Mouse (Mus musculus): Measurements from ENCODE around the gene Ddx31. TPM values are rescaled to one million over a fixed set of nuclear protein-coding genes. Genes with fewer than 3 reads are reported as not detected.

Ddx31 gene
- polyA plus RNA-seq, 1 experiment = 3.4 TPM

- no peak overlapping the region for H3K27ac ChIP-seq (ENCODE audit: insufficient read depth, low read depth, low read length)
- H3K4me3 ChIP-seq (ENCODE audit: insufficient read depth, low read depth, low read length) = no peak overlapping the region
- TF ChIP-seq CTCF (conservative IDR thresholded peaks at IDR 0.05; ENCODE audit: insufficient read depth, insufficient read length, low read depth, low read length) (peak; percentile 43), POLR2A (IDR thresholded peaks at IDR 0.05; ENCODE audit: low read depth, low read length) (no peak)
- no peak for DNase-seq
- peaks cover 2% of the 10 kb centered on the region; the same call in 1 of the 2 replicates for H3K36me3 ChIP-seq (ENCODE audit: control insufficient read depth, insufficient read depth, low read length)
- no peaks in the 10 kb centered on the region for H3K4me1 ChIP-seq (ENCODE audit: control insufficient read depth, insufficient read depth, low read length)
- H3K27me3 ChIP-seq (replicated peaks; ENCODE audit: control insufficient read depth, insufficient read depth, low read length) = no peaks in the 10 kb centered on the region
These were observed 23.7 kb downstream of the Ddx31 start for GRCm38 (mm10) chr2:28863857-28864256.

GRCm38 (mm10) chr2:28867495-28867894 lies 27.3 kb downstream of the Ddx31 start:
- Histone ChIP-seq H3K4me3 (ENCODE audit: insufficient read depth, low read depth, low read length) (no peak overlapping the region), H3K4me1 (ENCODE audit: control insufficient read depth, insufficient read depth, low read length) (no peaks in the 10 kb centered on the region), H3K36me3 (ENCODE audit: control insufficient read depth, insufficient read depth, low read length) (peaks cover 2% of the 10 kb centered on the region; the same call in 1 of the 2 replicates), H3K27ac (ENCODE audit: insufficient read depth, low read depth, low read length) (no peak overlapping the region), H3K27me3 (replicated peaks; ENCODE audit: control insufficient read depth, insufficient read depth, low read length) (no peaks in the 10 kb centered on the region)
- 69% methylated on average over 7 of the region's 7 CpGs for WGBS
- DNase-seq = no peak
- TF ChIP-seq CTCF (conservative IDR thresholded peaks at IDR 0.05; ENCODE audit: insufficient read depth, insufficient read length, low read depth, low read length) = no peak
- no peak for TF ChIP-seq POLR2A (IDR thresholded peaks at IDR 0.05; ENCODE audit: low read depth, low read length)

GRCm38 (mm10) chr2:28875554-28875953 lies 35.3 kb downstream of the Ddx31 start:
- Histone ChIP-seq H3K4me1 (ENCODE audit: control insufficient read depth, insufficient read depth, low read length) (no peaks in the 10 kb centered on the region), H3K36me3 (ENCODE audit: control insufficient read depth, insufficient read depth, low read length) (peaks cover 1% of the 10 kb centered on the region), H3K4me3 (ENCODE audit: insufficient read depth, low read depth, low read length) (no peak overlapping the region), H3K27me3 (replicated peaks; ENCODE audit: control insufficient read depth, insufficient read depth, low read length) (no peaks in the 10 kb centered on the region), H3K27ac (ENCODE audit: insufficient read depth, low read depth, low read length) (no peak overlapping the region)
- no peak for DNase-seq
- TF ChIP-seq POLR2A (IDR thresholded peaks at IDR 0.05; ENCODE audit: low read depth, low read length) = no peak
- TF ChIP-seq CTCF (conservative IDR thresholded peaks at IDR 0.05; ENCODE audit: insufficient read depth, insufficient read length, low read depth, low read length) = no peak
- 92% methylated on average over 11 of the region's 11 CpGs for WGBS

GRCm38 (mm10) chr2:28881275-28881674 lies 41.1 kb downstream of the Ddx31 start:
- 93% methylated on average over 3 of the region's 3 CpGs for WGBS
- DNase-seq = no peak
- no peaks in the 10 kb centered on the region for H3K4me1 ChIP-seq (ENCODE audit: control insufficient read depth, insufficient read depth, low read length)
- no peaks in the 10 kb centered on the region; the same call in 1 of the 2 replicates for H3K36me3 ChIP-seq (ENCODE audit: control insufficient read depth, insufficient read depth, low read length)
- H3K4me3 ChIP-seq (ENCODE audit: insufficient read depth, low read depth, low read length) = no peak overlapping the region
- no peak overlapping the region for H3K27ac ChIP-seq (ENCODE audit: insufficient read depth, low read depth, low read length)
- TF ChIP-seq CTCF (conservative IDR thresholded peaks at IDR 0.05; ENCODE audit: insufficient read depth, insufficient read length, low read depth, low read length) (no peak), POLR2A (IDR thresholded peaks at IDR 0.05; ENCODE audit: low read depth, low read length) (no peak)
- no peaks in the 10 kb centered on the region for H3K27me3 ChIP-seq (replicated peaks; ENCODE audit: control insufficient read depth, insufficient read depth, low read length)

GRCm38 (mm10) chr2:28882047-28882446 lies 41.8 kb downstream of the Ddx31 start:
- H3K4me3 ChIP-seq (ENCODE audit: insufficient read depth, low read depth, low read length) = no peak overlapping the region
- no peak for TF ChIP-seq POLR2A (IDR thresholded peaks at IDR 0.05; ENCODE audit: low read depth, low read length)
- no peak for TF ChIP-seq CTCF (conservative IDR thresholded peaks at IDR 0.05; ENCODE audit: insufficient read depth, insufficient read length, low read depth, low read length)
- H3K27me3 ChIP-seq (replicated peaks; ENCODE audit: control insufficient read depth, insufficient read depth, low read length) = no peaks in the 10 kb centered on the region
- no peak for DNase-seq
- no peaks in the 10 kb centered on the region; the same call in 1 of the 2 replicates for H3K36me3 ChIP-seq (ENCODE audit: control insufficient read depth, insufficient read depth, low read length)
- H3K27ac ChIP-seq (ENCODE audit: insufficient read depth, low read depth, low read length) = no peak overlapping the region
- H3K4me1 ChIP-seq (ENCODE audit: control insufficient read depth, insufficient read depth, low read length) = no peaks in the 10 kb centered on the region
- WGBS = 79% methylated on average over 3 of the region's 3 CpGs

GRCm38 (mm10) chr2:28882826-28883485 lies 42.8 kb downstream of the Ddx31 start:
- H3K27ac ChIP-seq (ENCODE audit: insufficient read depth, low read depth, low read length) = no peak overlapping the region
- H3K4me1 ChIP-seq (ENCODE audit: control insufficient read depth, insufficient read depth, low read length) = no peaks in the 10 kb centered on the region
- 65% methylated on average over 6 of the region's 6 CpGs for WGBS
- no peaks in the 10 kb centered on the region; the same call in 1 of the 2 replicates for H3K36me3 ChIP-seq (ENCODE audit: control insufficient read depth, insufficient read depth, low read length)
- TF ChIP-seq CTCF (conservative IDR thresholded peaks at IDR 0.05; ENCODE audit: insufficient read depth, insufficient read length, low read depth, low read length) (no peak), POLR2A (IDR thresholded peaks at IDR 0.05; ENCODE audit: low read depth, low read length) (no peak)
- DNase-seq = no peak
- no peaks in the 10 kb centered on the region for H3K27me3 ChIP-seq (replicated peaks; ENCODE audit: control insufficient read depth, insufficient read depth, low read length)
- no peak overlapping the region for H3K4me3 ChIP-seq (ENCODE audit: insufficient read depth, low read depth, low read length)

- Histone ChIP-seq H3K4me3 (ENCODE audit: insufficient read depth, low read depth, low read length) (no peak overlapping the region), H3K27ac (ENCODE audit: insufficient read depth, low read depth, low read length) (no peak overlapping the region), H3K4me1 (ENCODE audit: control insufficient read depth, insufficient read depth, low read length) (no peaks in the 10 kb centered on the region), H3K36me3 (ENCODE audit: control insufficient read depth, insufficient read depth, low read length) (no peaks in the 10 kb centered on the region; the same call in 1 of the 2 replicates), H3K27me3 (replicated peaks; ENCODE audit: control insufficient read depth, insufficient read depth, low read length) (no peaks in the 10 kb centered on the region)
- DNase-seq = no peak
- TF ChIP-seq CTCF (conservative IDR thresholded peaks at IDR 0.05; ENCODE audit: insufficient read depth, insufficient read length, low read depth, low read length) (no peak), POLR2A (IDR thresholded peaks at IDR 0.05; ENCODE audit: low read depth, low read length) (no peak)
- 84% methylated on average over 4 of the region's 4 CpGs for WGBS
These were observed 44.7 kb downstream of the Ddx31 start for GRCm38 (mm10) chr2:28884914-28885313.

All from kidney, adult 2 months (tissue).